Mouse (Mus musculus) spleen, adult 2 months (tissue): ENCODE data around the gene Pdzk1.

Source experiments
- CTCF ChIP-seq: fragments of 200-500 bp; IDR thresholded peaks from 2 replicates; pipeline ENCODE4 v1.5.1; 2011; ENCODE audit warnings: mild to moderate bottlenecking, inconsistent platforms; ENCODE audit not compliant: insufficient read depth, insufficient read length, insufficient replicate concordance; ENCODE audit errors: extremely low read depth
- POLR2A ChIP-seq: fragments of 200-500 bp; IDR thresholded peaks from 2 replicates; pipeline ENCODE4 v1.6.1; 2011; ENCODE audit warnings: low read depth, low read length, inconsistent platforms

DNA sequence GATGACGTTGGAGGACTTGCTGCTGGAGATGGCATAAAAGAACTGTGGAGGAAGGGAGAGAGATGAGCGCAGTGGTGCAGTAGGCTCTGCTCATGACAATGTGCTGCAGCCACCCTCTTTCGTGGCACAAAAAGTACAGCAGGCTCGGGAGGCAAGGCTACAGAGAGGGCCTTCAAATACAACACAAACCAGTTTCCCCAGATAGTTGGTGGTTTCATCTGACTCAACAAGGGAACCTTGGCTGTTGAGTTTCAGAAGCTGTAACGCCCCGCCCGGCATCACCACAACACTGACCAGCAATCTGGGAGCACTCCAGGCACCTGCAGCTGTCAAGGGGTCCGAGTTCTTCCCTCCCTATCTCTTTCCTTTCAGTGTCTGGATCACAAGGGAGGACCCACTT is 43.4 kb downstream of the Pdzk1 start:
- no peak for TF ChIP-seq POLR2A
- TF ChIP-seq CTCF, result no peak
